Mouse (Mus musculus) liver, adult 2 months (tissue): ENCODE measurements around the gene Nfia.

Source experiments
- CTCF ChIP-seq: fragments of 200-500 bp; IDR thresholded peaks from 2 replicates; pipeline ENCODE4 v1.5.1; 2011; ENCODE audit warnings: low read depth, low read length, control low read depth
- POLR2A ChIP-seq: fragments of 200-500 bp; IDR thresholded peaks from 2 replicates; pipeline ENCODE4 v1.6.1; 2011; ENCODE audit warnings: low read length, control low read depth; ENCODE audit not compliant: insufficient read depth; ENCODE audit errors: extremely low read depth

GRCm38 (mm10) chr4:97795957-97796356, 23.4 kb downstream of the Nfia start:
- TF ChIP-seq CTCF (no peak), POLR2A (no peak)
